In genomic region chr15:85248311-85248710, GRCm38 (mm10) we compare ENCODE assay signal across 23 mouse cellular contexts. TPM values are rescaled to one million over a fixed set of nuclear protein-coding genes. Genes with fewer than 3 reads are reported as not detected.
"Had no signal": no experiment of that assay in that cellular context is flagged by ENCODE, and none has a peak within 500 bp of the region (broad histone marks: within the 10 kb centered on the region; RNA-seq: fewer than 3 reads in every experiment).

No protein-coding gene starts in this region.

- H3K27me3 ChIP-seq: hindbrain, embryonic 12.5 days; limb, embryonic 13.5 days; limb, embryonic 15.5 days; liver, embryonic 12.5 days had no signal

- DNase-seq: gastrocnemius, adult 2 months; gastrocnemius, postnatal 10 days; gastrocnemius, postnatal 25 days; heart, adult 18-20 months; heart, postnatal 10 days; heart, postnatal 4 days; kidney, adult 18-20 months; kidney, adult 8-10 months; kidney, postnatal 10 days; kidney, postnatal 36 days; layer of hippocampus, adult 9-11 months; layer of hippocampus, postnatal 36 days; left cerebral cortex, postnatal 4 days had no signal

- H3K4me1 ChIP-seq: hindbrain, embryonic 10.5 days; hindbrain, embryonic 12.5 days; limb, embryonic 13.5 days; liver, embryonic 12.5 days had no signal

- H3K4me2 ChIP-seq: heart, embryonic 12.5 days; hindbrain, embryonic 12.5 days; hindbrain, embryonic 14.5 days; limb, embryonic 13.5 days; limb, embryonic 15.5 days; liver, embryonic 12.5 days had no signal

- H3K9me3 ChIP-seq: heart, embryonic 10.5 days; heart, embryonic 12.5 days; hindbrain, embryonic 10.5 days; hindbrain, embryonic 12.5 days; limb, embryonic 13.5 days; limb, embryonic 15.5 days; liver, embryonic 12.5 days had no signal

- H3K4me3 ChIP-seq: gastrocnemius, adult 2 months; heart, embryonic 10.5 days; heart, embryonic 12.5 days; hindbrain, embryonic 10.5 days; hindbrain, embryonic 12.5 days; limb, embryonic 13.5 days; limb, embryonic 15.5 days; liver, embryonic 12.5 days had no signal

- H3K9ac ChIP-seq: heart, embryonic 12.5 days; hindbrain, embryonic 12.5 days; hindbrain, embryonic 14.5 days; limb, embryonic 13.5 days; limb, embryonic 15.5 days; liver, embryonic 12.5 days; liver, embryonic 14.5 days had no signal

- H3K27ac ChIP-seq: heart, embryonic 10.5 days; hindbrain, embryonic 10.5 days; hindbrain, embryonic 12.5 days; hindbrain, embryonic 14.5 days; limb, embryonic 13.5 days; limb, embryonic 15.5 days; liver, embryonic 12.5 days; liver, embryonic 14.5 days had no signal

- ATAC-seq: inflammation-experienced regulatory T-cells, adult 6 months; liver, embryonic 12.5 days had no signal

RNA-seq across cellular contexts. Expression of gene Fbln1, which starts 42.6 kb away (rescaled TPM):
- polyA plus RNA-seq: inflammation-experienced regulatory T-cells, adult 6 months had no signal
